Mouse (Mus musculus) olfactory bulb, adult 2 months (tissue): ENCODE results near the gene Prss41.

Experiments used
- CTCF ChIP-seq: fragments of 200-500 bp; IDR thresholded peaks from 2 replicates; pipeline ENCODE4 v1.5.1; 2012; ENCODE audit warnings: low read depth, mild to moderate bottlenecking, low read length, moderate library complexity; ENCODE audit not compliant: insufficient read depth
- POLR2A ChIP-seq: fragments of 200-500 bp; IDR thresholded peaks from 2 replicates; pipeline ENCODE4 v1.6.1; 2012; ENCODE audit warnings: mild to moderate bottlenecking, low read depth, low read length, moderate library complexity; ENCODE audit not compliant: insufficient read depth

- TF ChIP-seq CTCF (no peak), POLR2A (no peak)
Observed at GRCm38 (mm10) chr17:23815641-23816040, 28.3 kb downstream of the Prss41 start.
